ENCODE assay signal across 25 mouse cellular contexts in genomic region chr15:4104319-4104718, GRCm38 (mm10).
"Had no signal": no experiment of that assay in that cellular context is flagged by ENCODE, and none has a peak within 500 bp of the region (broad histone marks: within the 10 kb centered on the region; RNA-seq: fewer than 3 reads in every experiment).

No protein-coding gene starts in this region.

- H3K4me1 ChIP-seq: liver, embryonic 12.5 days; liver, embryonic 15.5 days; midbrain, embryonic 10.5 days; midbrain, embryonic 13.5 days had no signal

- H3K27me3 ChIP-seq: kidney, embryonic 15.5 days; limb, embryonic 13.5 days; liver, embryonic 12.5 days; liver, embryonic 15.5 days; midbrain, embryonic 13.5 days had no signal

- H3K9ac ChIP-seq: kidney, embryonic 15.5 days; limb, embryonic 13.5 days; liver, embryonic 12.5 days; liver, embryonic 15.5 days; midbrain, embryonic 13.5 days had no signal

- H3K27ac ChIP-seq: kidney, embryonic 15.5 days; limb, embryonic 10.5 days; limb, embryonic 13.5 days; liver, embryonic 12.5 days; liver, embryonic 15.5 days; macrophage; midbrain, embryonic 10.5 days; midbrain, embryonic 13.5 days; stomach, postnatal 0 days had no signal

- H3K4me2 ChIP-seq: kidney, embryonic 15.5 days; limb, embryonic 13.5 days; liver, embryonic 12.5 days; liver, embryonic 15.5 days; midbrain, embryonic 13.5 days had no signal

- H3K4me3 ChIP-seq: kidney, embryonic 15.5 days; limb, embryonic 10.5 days; limb, embryonic 13.5 days; liver, embryonic 12.5 days; liver, embryonic 15.5 days; midbrain, embryonic 10.5 days; midbrain, embryonic 13.5 days; myocyte had no signal

- H3K36me3 ChIP-seq: liver, embryonic 15.5 days had no signal

- DNase-seq: kidney, adult 11 months; kidney, adult 8-10 months; kidney, postnatal 10 days; kidney, postnatal 4 days; layer of hippocampus, adult 9-11 months; liver; lung, adult 18-20 months; right cerebral cortex, adult 18-20 months; right cerebral cortex, postnatal 14 days; right cerebral cortex, postnatal 4 days; thymus, adult 2 months; thymus, postnatal 14 days; thymus, postnatal 4 days had no signal

- ATAC-seq: liver, embryonic 12.5 days; lung, postnatal 0 days; midbrain, embryonic 13.5 days; midbrain, embryonic 16.5 days had no signal

- H3K9me3 ChIP-seq: kidney, embryonic 15.5 days; limb, embryonic 10.5 days; limb, embryonic 13.5 days; liver, embryonic 12.5 days; liver, embryonic 15.5 days; midbrain, embryonic 10.5 days; midbrain, embryonic 13.5 days had no signal
